Mouse (Mus musculus) E14TG2a.4 (cell line): Measurements from ENCODE around the gene Nrg3.

Experiments
- CTCF ChIP-seq: conservative IDR thresholded peaks from 2 replicates; pipeline ENCODE4 v1.5.1; 2014; ENCODE audit warnings: low read length
- NANOG ChIP-seq: IDR thresholded peaks from 2 replicates; pipeline ENCODE4 v1.6.1; 2014; ENCODE audit warnings: borderline replicate concordance, low read length, mixed read lengths

DNA sequence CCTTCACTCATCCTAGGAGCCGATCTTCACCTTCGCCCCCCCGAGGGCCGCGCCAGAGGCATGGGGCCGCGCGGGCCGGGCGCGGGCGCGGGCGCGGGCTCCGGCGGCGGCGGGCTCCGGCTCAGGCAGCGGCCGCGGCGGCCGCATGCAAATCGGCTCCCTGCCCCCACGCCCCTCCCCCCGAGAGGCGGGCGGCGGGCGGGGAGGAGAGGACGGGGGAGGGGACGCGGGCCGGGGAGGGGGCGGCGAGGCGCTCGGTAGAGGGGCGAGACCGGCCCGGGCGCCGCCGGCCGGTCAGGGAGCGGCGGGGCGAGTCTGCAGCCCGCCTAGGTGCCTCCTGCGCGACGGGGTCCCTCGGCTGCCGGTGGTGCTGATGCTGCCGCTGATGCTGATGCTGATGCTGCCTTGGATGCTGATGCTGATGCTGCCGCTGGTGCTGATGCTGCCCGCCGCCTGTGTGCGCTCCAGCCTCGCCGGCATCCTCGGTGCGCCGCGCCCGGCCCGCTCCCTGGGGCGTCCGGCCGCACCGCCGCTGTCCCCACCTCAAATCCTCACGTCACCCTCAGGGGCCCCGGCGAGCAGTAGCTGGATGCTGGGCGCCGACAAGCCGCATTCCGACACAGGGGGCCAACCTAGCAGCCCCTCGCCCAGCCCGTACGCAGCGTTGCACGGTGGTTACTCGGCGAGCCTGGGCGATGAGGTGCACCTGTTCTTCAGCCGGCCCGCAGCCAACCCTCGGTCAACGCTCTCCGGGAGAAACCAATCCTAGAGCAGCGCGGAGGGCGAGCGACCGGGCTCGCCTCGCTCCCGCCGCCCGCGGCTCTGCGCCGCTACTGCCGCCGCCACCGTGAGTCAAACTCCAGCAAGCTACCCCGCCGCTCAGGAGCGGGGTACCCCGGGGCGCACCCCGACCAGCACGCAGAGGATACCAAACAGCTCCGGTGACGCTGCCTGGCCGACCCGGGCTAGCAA is at the start of gene Nrg3:
- no peak for TF ChIP-seq CTCF
- no peak for TF ChIP-seq NANOG
